Mouse (Mus musculus) kidney, postnatal 14 days (tissue): ENCODE data around the gene Cant1.

Experiments
- DNase-seq: peaks from one replicate; pipeline ENCODE4 v3.0.0; 2022; ENCODE audit warnings: mixed read lengths

Gene Cant1

DNA sequence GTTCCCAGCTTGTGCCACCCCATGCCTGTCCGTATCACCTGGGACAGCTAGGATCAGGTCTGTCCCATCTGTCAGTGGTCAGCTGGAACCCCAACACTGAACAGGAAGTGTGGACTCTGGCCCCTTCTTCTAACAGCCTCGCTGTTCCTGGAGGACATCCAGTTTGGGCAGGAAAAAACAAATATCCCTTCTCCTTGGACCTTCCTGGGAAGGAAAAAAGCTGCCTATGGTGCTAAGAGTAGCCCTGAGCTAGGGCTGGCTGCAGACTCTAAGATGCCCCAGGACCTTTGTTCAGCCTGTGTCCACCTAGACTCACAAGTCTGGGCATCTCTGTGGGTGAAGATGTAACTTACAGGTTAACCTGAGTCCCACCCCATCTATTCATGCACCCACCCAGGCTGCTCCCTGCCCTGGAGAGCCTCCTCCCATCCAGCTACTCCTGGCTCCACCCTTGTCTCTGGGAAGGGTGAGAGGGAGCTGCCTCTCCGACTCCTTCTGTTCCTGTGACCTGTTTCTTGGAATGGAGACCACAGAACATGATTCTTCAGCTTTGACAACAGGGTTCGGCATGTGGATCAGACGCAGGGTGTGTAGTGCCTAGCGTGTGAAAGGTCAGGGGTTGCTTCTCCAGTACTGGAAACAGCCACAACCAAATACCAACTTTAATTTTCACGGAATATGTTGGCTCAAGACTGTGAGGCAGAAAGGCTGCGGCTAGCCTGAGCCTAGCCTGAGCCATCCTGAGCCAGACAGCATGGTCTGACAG lies 10.2 kb upstream of the Cant1 start:
- peak; percentile 68 for DNase-seq

DNA sequence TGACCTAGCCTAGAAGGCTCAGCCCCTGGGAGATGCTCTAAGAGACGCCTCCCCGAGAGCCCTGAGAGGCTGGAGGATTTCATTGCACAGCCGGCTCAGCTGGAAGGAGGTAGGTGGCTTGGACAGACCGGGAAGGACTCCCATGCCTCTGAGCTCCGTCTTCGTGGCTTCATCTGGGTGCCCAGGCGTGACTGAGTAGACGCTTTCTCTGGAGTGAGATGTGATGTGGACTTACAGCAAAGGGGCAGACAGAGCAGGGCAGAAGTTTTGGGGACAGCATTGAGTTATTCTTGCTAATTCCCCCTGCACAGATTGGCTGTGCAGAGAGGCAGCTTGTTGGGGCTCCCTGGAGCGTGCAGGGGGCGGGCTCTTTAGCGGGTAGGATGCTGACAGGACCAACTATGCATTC lies 9.6 kb upstream of the Cant1 start:
- no peak for DNase-seq

DNA sequence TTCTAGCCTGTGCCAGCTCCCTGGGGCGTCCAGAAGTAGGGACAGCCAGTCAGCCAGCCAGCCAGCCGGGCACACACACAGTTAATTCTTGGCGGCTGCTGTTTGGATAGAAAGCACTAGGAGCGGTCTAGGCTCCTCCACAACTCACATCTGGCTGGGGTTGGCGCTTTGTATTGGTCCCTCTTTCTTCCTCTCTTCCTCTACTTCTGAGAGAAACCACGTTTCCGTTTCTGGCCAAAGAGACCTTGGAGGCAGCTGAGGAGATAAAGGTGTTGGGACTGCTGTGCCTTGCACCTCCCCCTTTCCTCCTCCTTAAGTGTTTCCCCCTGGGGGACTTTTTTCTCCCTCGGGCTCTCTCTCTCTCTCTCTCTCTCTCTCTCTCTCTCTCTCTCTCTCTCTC lies 9.1 kb upstream of the Cant1 start, which contains the start of gene C1qtnf1:
TSS of gene C1qtnf1 (plus strand) at position 218 of the 400 bp plus-strand sequence.
- no peak for DNase-seq

DNA sequence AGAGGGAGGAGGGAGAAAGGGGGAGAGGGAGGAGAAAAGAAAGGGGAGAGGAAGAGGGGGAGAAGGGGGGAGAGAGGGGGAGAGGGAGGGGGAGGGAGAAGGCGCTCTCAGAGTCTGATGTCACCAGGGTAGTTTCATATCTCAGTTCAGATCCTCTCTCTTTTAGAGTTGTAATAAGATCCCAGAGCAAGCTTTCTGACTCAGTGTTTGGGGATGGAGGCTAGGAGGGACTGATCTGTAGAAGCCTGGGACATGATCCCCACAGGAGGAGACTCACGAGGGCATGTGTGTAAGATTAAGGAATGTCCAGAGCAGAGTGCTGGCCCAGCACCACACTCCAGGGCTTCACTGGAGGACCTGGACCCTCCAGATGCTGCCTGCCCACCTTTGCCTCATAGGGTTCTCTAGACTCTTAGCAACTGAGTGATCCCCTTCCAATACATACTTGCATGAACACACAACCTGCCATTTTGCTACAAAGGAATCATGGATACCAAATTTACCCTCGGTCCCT lies 8.4 kb upstream of the Cant1 start:
- no peak for DNase-seq

DNA sequence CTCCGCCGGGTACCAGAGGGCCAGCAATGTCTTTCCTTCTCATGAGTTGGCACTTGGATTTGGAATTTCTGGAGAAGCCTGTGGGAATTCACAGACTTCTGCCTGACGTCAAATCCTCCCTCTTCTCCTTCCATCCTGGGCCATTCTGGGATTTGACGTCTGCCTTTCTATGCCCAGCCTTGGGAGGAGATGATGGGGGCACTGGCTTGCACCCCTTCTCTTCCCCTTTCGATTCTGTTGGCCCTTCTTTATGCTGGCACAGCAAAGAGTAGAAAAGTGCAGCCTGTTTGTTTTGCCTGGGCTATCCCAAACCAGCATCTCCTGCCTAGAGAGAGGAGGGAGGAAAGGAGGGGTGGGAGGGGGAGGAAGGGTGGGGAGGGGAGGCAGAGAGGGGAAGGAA lies 7.9 kb upstream of the Cant1 start:
- no peak for DNase-seq

DNA sequence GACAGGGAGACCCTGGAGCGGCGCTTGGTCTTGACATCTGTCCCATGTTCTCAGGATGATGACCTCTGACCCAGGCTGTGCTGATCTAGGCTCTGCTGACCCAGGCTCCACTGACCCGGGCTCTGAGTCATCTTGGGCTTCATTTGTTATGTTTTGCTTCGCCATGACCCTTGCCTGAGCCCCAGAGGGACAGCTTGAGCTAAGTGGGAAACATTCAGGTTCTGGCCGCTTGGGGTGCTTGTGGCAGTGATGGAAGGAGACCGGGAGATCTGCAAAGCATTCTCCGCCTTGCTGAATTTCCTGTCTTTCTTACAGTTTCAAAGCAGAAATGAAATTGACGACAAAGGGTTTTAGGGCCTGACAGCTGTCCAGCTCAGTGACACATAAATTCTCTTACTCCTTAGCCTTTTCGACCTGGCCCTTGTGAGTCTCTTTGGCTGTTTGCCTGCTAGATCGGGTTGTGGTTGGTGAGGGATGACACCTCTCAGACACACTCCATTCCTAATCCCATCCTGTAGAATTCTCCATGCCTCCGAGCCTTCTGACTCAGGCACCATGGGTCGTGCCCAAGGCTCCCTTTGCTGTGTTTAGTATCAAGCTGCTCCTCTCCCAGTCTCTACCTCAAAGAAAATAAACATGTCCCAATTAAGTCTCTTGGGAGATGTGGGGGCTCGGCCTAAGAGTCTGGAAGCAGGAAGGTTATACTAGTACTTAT lies 5.9 kb upstream of the Cant1 start:
- no peak for DNase-seq

DNA sequence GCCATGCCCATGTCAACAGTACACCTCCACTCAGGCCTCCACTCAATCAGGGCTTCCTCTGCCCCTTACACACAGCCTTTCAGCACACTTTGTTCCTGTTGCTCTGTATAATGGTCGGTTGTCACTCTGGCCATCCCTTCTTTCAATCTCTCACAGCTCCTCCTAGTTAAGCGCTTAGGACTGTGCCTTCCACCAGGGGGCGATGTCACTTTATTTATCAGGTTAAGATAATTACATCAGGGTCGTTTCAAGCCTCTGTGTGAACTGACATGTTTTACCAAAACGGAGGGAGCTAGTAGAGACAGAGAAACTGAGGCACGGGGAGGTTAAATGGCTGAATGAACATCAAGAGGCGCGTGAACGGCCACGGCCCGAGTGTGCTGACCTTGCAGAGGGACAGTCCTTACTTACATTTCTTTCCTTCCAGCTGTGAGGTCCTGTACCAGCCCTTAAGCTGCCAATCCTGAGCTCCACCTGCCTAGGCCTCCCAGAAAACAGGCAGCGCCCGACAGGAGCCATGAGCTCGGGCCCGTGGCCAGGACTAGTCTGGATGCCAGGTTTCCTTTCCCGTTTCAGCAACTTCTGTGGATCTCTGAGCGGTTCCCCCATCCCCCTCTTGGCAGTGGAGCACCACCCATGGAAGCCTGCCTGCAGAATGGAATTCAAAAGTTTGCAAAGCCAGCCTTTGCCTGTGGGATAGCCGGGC lies 4.5 kb upstream of the Cant1 start:
- DNase-seq: peak; percentile 86

DNA sequence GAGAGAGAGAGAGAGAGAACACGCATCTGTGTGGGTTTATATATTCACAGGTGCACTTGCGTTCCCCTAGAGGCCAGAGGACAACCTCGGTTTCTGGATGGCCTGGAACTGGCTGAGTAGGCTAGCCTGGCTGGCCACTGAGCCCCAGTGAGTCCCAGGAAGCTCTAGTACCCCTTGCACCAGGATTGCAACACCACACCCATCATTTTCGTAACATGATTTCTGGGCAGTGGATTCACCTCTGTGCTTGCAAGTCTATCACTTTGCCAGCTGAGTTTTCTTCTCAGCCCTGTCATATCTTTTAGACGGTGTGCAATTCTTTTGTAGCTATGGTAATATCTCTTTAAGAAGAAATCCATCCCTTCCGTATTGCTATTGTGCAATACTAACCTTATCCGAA lies 1.4 kb upstream of the Cant1 start:
- DNase-seq: no peak

DNA sequence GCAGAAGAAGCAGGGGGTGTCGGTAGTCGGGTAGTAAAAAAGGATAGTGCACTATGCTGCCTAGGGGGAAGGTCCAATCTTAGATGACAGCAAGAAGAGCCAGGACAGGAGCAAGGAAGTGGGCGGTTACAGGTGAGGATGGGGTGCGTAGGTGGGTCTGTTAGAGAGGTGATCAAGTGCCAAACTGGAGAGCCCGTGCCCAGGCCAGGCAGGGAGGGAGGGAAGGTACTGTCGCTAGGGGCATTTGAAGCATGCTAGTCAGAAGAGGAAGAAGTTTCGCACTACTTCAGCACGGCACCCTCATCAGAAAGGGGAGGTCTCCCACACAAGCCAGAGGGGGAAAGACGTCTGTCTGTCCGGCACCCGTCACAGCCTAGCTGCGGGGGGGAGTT lies 448 bp downstream of the Cant1 start:
- DNase-seq: no peak

DNA sequence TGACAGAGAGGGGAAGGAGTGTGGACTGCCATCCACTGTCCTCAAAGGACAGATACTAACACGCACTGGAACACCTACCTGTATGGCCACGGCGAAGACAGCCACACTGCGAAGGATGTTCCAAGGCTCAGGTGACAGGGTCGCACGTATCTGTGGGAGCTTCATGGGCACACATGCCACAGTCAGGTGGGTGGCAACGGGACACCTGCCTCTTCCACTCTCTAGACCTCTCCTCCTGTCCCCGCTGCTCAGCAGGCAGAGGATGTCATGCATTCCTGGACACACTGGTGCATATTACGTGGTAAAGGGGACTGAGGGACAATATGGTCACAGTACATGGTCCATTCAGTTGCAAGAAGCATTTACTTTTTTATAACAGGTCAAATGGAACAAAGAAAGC lies 1.4 kb downstream of the Cant1 start:
- no peak for DNase-seq

DNA sequence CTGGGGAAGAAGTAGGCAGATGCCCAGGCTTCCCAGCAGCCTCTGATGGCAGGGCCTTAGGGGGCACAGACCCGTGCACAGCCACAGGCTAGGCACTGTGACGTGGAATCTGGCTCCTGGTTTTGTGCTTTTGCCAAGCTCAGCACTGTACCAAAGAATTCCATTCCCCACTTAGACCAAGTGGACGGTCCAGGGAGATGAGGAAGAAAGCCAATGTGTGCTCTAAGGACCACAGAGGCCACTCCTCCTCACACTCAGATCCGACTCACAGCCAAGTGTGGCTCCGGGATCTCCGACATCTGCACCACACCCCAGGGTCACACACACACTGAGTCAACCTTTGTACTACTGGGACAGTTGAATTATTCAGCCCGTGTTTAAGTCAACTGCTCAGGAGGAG lies 2.8 kb downstream of the Cant1 start:
- no peak for DNase-seq

DNA sequence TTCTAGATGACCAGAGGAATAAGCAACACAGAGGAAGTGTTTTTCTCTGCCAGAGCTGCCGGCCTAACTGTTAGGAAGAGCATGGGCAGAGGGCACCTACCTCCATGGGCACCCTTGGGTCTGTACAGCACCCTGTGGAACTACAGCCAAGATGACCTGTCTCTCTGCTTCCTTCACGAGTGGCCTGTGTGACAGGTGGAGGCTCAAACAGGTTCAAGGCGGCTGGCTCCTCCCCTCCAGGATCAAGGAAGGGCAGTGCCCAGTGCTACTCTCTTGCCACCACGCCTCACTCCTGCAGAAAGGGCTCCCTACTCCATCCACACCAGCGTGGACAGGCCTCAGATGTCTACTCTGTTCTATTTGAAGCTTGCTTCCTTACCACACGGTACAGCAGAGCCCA lies 3.3 kb downstream of the Cant1 start:
- DNase-seq: no peak

DNA sequence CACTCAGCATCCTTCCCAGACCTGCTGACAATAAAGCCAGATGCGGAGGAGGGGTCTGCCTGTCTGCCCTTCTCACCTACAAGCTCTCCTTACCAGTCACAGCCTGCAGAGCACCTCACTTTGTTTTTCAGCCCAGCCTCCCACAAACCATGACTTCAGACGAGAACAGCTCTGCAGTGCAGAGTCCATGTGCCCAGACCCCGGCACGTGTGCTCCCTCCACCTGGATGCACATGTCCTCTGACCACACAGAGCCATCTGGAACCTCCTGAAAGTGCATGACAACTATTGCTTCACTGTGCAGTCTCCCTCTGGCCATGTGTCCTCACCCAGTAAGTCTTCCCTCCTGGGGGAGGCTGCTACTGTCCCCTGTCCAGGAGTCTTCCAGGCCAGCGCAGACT lies 4.6 kb downstream of the Cant1 start:
- DNase-seq: no peak

DNA sequence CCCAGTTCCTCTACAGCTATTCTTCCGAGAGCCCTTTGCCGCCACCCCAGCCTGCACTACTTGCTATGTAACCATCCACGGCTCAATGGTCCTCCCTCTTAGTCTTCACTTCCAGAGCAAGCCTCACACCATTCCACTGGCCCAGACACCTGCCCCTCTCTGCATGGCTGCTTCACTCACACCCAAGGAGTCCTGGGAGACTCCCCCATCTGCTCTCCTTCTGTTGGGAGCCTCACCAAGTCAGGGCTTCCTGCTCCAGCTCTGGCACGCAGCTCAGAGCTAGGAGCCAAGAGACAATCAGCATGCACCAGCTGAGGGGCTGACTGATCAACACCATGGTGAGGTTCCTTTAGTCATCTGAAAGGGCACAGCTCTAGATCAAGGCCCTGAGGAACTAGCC lies 5.8 kb downstream of the Cant1 start:
- DNase-seq: no peak

DNA sequence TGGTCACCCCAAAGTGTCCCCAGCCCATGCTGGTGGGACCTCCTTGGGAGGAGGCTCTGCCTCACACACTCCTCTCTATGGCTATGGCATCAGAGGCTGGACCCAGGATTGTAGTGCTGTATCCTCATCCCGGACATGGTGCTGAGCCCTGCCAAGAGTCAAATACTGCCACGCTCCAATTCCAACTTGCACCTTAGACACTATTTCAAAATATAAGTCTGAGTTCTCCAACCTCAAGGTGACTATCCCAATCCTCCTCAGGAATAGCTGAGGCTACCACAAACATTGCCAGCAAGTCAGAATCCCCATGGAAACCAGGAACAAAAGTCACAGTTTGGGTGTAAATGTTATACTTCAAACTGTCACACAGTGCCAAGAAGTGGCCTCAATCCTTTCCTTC lies 6.3 kb downstream of the Cant1 start:
- DNase-seq: peak; percentile 44

DNA sequence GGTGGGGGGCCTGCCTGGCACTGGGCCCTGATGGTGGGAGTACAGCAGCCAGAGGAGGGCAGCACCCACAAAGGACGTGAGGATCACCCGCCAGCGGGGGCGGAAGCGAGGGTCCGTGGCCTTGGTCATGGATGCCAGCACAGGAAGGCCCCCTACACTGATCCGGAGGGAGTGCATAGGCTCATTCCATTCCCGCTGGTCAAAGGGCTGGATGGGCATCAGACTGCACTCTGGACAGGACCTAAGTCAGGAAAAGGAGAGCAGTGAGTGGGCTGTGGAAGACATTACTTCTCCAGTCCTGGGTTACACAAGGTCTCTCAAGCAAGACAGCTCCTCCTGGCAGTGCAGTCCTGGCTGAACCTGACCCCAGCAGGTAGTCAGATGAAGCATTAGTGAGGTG lies 7.6 kb downstream of the Cant1 start:
- DNase-seq: peak; percentile 65

DNA sequence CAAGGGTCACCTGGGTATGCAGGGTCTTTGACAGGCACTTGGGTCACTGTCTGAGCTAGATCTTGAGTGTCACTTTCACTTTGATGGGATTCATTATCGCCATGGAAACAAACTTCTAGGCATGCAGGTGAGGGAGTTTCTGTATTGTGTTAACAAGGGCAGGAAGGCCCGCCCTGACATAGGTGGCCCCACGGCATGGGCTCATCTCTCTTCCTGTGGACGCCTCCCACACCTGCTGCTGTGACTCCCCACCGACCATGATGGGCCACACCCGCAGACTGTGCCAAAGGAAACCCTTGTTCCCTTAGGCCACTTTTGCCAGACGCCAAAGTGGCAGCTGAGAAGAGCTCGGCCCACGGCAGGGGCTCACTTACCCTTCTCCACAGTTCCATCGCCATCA lies 8.4 kb downstream of the Cant1 start:
- DNase-seq: no peak

DNA sequence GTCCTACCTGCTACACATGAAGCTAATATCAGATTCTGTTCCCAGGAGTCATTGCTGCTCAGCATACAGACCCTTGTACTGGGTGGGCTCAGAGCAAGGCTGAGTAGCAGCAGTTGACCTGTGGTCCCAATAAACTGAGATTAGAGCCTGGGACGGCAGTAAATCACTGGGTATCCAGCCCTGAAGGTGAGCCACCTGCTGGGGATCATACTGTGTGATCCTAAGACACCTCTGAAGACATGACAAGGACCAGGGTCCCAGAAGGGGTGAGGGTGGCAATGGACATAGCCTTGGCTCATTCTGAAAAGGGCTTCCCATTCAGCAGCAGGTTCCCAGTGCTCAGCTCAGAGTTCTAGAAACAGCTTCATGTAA lies 8.8 kb downstream of the Cant1 start:
- no peak for DNase-seq

DNA sequence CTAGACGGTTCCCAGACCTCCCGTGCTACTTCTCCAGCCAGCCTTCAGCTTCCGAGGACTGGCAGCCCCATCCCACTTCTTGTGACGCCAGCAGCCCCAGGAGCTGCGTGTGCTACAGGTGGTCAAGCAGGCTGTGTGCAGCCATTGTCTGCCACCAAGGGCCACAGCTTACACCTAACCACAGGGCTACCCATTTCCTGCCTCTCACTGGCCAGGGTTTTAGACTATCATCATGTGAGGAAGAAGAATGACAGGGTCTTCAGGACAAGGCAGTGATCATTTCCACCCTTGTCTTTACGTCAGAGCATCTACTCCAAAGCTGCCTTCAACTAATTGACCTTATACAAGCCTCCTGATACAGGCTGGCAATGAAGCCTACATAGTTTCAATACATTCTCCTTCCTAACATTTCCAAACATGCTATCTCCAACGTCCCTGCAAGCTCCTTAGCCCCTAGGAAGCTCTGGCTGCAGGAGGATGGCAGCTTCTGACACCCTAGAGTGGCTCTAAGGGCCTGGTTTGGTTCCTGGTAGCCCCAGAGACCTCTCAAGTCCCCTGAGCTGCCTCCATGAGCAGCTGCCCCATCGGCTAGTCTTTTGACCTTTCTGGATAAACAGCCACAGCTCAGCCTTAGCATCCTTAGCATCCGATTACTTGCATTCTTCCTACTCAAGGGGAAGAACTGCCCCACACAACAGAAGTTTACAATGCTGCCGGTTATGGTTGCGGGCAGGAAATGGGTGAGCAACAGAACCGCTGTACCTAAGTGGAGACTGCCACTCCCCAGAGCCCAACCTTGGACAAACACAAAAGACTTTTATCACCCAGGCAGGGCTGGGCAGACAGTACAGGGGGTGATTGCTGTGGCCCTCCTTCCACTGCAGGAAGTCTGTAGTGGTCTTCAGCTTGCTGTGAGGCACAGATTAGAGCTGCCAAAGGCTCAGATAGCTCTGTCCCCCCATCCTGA lies 9.5 kb downstream of the Cant1 start:
- DNase-seq: no peak

DNA sequence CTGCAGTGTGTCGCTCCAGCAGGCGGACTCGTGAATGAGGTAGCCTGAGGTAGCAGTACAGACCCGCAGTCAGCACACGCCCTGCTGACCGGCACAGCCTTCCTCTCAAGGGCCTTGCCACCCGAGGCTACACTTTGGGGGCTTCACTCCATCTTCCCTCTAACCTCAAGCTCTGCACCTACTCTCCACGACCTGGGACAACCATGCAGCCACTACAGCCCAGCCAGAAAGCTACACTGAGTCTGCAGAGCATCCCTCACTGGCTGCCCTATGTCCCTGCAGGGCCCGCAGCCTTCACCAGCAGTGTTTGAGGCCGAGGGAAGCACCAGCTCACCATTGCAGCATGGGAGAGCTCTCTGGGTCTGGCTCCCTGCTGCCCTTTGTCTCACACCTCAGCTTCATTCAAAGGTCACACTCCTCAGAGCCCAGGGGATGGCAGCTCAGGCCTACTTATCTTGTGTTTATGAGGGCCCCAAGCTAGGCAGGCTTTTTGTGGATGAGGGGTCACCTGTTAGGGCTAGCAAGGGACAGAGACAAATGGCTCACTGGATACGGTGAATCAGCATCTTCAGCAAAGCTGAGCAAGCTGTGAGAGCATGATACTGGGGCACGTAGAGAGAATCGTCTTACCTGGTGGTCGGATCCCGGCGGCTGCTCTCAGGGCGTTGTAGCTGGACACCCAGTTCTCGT lies 10.7 kb downstream of the Cant1 start:
- DNase-seq: no peak

DNA sequence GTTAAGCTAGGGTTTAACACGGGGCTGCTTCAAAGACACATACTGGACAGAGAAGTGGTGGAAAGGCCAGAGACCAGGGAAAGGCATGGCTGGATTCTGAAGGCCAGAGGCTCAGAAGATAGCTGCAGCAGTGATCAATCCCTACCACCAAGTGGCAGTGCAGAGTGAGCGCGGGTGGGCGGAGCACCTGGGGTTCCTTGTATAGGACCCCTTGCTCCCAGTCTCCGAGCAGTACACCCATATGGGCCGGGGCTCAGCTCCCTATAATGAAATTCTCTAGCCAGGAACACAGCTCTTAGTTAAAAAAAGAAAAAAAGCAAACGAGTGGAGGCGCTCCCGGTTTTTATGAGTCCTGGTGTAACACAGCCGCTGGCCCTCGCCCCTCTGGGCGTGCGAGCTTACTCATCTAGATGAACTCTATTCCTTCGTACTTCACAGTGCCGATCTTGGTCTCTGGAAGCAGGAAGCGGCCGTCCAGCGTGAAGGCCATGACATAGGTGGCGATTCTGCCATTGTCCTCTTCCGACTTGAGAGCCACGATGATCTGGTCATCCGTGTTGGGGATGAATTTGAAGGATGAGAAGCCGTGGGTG lies 11.5 kb downstream of the Cant1 start:
- no peak for DNase-seq

DNA sequence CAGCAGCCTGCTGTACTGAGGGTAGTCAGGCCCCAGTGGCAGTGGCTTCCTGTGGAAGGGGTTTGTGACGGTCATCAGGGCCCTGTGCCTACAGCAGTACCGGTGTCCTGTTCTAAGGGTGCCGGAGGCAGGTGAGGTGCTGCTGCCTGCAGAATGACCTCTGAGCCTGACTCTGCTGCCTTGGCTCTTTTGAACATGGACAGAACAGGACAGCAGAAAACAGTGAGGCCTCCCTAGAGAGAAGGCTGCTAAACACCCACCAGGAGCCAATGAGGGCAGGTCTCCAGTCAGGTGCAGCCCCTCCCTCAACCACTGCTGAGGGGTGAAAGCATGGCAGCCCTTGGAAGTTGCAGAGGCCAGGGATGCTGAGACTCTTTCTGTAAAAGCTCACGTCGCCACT lies 12.4 kb downstream of the Cant1 start:
- no peak for DNase-seq
